Mouse (Mus musculus): ENCODE results near the gene Zfp592. TPM values are rescaled to one million over a fixed set of nuclear protein-coding genes. Genes with fewer than 3 reads are reported as not detected.
"Not testable (repeated sequence)": the region's sequence is repeated elsewhere in the genome, so short reads cannot be mapped to it uniquely, and the experiment has no call there.

Zfp592 gene
- polyA plus RNA-seq (2012; rRNA removed), result 13.7 and 16.7 TPM in 2 replicates

DNA sequence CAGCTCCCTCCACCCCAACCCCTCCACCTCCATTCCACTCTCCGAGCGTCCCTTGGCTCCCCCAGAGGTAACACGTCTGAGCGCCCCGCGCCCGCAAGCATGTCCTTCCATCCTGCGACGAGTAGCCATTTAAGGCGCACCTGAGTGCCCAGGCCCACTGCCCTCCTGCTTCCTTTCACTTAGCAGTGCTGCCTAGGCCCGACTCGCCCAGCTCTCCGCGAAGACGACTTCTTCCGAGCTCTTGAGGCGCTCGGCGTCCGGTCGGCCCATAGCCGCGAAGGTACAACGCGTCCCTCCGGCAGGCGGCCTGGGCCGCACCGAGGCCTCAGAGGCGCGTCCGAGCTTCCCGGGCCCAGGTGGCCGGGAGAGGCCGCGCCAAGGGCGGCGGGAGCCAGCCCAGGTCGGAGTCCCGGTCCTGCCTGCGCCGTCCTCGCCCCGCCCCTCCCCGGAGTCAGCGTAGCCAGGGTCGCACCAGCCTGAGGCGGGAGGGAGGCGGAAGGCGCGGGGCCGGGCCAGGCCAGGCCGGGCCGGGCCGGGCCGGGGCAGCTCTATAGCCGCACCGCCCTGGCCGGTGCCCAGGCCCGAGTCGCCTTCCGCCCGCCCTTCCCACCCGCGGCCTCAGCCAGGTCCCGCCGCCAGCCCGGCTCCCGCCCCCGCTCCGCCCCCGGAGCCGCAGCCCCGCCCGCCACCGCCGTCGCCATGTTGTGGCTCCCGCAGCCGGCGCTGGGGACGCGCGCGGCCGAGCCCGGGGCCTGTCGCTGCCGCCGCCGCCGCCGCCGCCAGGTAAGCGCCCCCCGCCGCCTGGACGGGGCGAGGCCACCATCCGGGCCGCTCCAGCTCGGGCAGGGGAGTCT lies at the start of gene Zfp592:
TSS of gene Zfp592 (plus strand) at position 702 of the 854 bp plus-strand sequence.
- no peak for DNase-seq (ENCODE audit: low read depth)

DNA sequence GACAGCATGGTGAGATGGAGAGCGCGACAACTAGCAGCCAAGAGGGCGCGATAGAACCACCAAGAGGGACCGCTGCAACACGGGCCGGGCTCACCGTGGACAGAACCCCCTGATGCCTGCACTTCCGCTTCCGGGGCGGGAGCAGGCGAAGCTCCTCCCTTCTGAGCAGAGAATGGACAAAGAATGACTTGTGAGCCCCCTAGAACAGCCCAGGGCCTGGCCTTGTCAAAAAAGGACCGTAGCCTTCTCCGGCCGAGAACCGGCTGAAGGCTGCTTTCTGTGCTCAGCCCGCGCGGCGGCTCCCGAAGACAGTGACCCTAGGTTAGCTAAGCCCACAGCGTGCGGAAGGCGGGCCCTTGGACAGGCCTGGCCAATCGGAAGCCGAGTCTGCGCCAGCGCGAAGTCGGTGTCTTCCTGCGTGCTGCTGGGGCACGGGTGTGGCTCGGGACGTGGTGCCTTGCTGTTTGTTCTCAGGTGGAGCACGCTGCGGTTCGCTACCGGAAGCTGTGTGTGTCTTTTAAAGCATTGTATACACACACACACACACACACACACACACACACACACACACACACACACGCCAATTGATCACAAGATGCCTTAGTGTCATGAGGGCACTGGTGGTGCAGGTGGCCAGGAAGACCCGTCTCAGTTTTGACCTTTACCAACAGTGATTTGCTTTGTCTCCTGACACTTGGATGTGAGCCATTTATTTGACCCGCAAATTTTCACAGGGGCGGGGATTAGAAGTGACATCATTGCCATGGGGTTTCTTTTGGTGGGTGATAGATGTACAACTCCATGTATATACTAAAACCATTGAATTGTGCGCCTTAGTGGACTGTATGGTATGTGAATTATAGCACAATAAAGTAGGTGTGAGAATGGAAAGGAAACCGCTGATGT lies 45.8 kb upstream of the Zfp592 start, which contains the start of gene Sec11a:
TSS of gene Sec11a (minus strand) at position 336 of the 906 bp plus-strand sequence.
- peak; percentile 34 for DNase-seq (ENCODE audit: low read depth)

DNA sequence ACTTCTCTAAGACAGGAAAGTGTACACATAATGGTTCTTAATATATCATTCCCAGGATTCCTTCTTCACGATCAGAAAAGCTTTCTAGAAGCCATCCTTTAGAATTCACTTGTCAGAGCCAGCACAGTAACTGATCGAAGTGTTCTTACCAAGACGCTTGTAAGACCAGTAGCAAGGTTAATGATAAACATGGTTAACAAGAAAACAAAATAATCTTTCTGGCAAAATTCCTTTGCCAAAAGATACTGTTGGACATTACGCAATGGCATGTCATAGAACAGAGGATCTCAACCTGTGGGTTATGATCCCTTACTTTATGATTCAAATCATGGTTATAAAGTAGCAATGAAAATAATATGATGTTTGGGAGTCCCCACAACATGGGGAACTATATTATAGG lies 42.0 kb upstream of the Zfp592 start:
- no peak for DNase-seq (ENCODE audit: low read depth)

DNA sequence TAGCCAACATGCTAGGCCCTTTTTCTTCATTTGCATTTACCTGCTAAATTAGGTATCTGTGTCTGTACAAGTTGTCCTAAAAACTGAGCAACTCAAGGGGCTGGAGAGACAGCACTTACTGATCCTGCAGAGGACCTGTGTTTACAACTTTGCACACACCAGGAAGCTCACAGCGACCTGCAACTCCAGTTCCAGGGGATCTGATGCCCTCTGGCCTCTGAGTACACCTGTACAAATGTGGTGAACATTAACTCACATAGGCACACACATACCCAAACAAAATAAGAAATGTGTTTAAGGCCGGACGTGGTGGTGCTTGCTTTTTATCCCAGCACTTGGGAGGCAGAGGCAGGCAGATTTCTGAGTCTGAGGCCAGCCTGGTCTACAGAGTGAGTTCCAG lies 41.3 kb upstream of the Zfp592 start:
- DNase-seq (ENCODE audit: low read depth), result no peak

DNA sequence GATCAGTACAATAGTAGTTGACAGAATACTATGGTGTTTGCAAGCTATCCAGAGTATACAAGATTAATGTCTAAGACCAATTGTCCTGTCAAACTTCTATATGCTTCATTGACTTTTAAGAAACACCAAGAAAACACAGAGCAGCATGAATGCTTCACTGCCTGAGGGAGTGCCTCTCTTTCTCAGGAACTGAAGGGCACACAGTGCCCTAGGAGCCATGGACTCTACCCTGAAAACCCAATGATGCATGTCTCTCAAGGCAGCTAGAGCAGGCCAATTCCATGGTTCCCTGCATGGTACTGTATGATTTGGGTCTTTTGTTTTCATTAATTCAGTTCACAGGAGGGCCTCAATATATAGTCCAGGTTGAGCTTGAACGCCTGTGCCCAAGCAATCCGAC lies 39.2 kb upstream of the Zfp592 start:
- DNase-seq (ENCODE audit: low read depth), result no peak

DNA sequence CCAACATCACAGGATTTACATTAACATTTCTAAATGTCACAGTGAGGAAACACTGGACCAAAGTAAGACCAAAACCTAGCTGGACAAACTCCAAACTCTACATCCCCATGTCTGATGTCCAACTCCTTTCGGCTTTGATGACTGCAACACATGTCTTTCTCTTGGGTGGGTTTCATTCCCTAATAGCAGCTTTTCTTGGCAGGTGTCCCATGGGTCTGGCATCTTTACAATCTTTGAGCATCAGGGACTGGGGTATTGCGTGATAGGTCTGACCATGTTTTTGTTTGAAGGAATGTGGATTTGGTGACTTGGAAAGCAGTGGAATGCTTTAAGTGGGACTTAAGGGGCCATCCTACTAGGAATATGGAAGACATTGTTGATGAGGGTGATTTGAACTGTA lies 36.6 kb upstream of the Zfp592 start:
- DNase-seq (ENCODE audit: low read depth), result no peak

DNA sequence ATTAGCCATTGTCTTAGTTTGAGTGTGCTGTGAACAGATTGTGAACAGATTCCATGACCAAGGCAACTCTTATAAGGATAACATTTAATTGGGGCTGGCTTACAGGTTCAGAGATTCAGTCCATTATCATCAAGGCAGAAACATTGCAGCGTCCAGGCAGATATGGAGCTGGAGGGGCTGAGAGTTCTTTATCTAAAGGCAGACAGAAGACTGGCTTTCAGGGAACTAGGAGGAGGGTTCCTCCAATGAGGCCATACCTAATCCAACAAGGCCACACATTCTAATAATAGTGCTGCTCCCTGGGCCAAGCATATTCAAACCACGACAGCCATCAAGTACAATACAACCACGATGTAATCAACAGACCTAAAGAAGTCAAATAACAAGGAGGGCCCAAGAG lies 34.5 kb upstream of the Zfp592 start:
- no peak for DNase-seq (ENCODE audit: low read depth)

DNA sequence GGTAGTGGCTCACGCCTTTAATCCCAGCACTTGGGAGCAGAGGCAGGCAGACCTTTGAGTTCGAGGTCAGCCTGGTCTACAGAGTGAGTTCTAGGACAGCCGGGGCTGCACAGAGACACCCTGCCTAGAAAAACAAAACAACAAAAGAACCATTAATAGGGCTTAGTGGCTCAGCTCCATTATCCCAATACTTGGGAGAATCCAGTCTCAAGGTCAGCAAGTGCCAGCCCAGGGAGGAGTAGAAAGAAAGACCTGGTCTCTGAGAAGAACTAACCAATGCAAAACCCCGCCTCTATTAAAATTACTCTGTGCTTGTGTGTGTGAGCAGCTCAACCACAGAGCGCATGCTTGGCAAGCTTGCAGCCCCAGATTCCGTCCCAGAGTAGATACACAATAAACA lies 30.7 kb upstream of the Zfp592 start:
- DNase-seq (ENCODE audit: low read depth), result no peak

DNA sequence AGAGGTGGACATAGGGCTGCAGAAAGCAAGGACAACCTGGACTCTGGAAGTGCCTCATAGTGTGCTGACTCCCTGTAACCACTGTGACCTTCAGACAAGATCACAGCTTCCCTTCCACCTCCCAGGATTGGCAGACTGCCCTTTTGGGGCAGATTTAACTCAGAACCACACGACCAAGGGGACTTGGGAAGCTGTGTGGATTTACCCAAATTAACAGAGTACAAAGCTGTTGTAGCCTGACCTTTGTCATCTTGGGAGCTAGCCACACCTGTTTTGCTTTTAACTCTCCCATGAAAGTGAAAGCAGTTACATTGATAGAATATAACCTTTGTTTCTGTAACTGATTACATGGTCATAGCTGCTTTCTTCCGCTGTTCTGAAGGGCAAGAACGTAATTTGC lies 22.6 kb upstream of the Zfp592 start:
- DNase-seq (ENCODE audit: low read depth), result no peak

DNA sequence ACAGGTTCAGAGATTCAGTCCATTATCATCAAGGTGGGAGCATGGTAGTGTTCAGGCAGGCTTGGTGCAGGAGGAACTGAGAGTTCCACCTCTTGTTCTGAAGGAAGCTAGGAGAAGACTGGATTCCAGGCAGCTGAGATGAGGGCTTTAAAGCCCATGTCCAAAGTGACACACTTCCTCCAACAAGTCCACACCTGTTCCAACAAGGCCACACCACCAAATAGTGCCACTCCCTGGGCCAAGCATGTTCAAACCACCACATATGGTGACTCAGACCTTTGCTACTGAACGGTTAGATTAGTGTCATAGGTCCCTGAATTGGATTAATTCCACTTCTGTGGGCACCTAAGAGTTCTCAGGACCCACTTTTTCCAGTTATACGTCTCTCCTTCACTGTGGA lies 22.1 kb upstream of the Zfp592 start:
- DNase-seq (ENCODE audit: low read depth), result no peak

DNA sequence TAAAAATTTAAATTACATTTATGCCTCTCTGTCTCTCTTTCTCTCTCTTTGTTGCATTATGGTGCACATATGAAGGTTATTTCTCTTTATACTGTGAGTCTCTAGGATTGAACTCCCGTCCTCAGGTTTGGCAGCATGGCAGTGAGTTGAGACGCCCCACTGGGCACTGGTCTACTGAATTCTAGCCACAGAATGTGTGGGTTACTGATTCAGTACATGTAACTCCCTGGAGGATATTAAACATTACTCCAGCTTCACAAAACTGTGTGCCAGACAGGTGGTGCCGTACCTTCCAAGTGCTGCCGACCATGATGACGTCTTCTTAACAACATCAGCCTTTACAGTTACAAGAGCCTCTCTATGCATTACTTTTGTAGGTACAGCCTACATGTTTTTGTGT lies 21.4 kb upstream of the Zfp592 start:
- DNase-seq (ENCODE audit: low read depth), result no peak

DNA sequence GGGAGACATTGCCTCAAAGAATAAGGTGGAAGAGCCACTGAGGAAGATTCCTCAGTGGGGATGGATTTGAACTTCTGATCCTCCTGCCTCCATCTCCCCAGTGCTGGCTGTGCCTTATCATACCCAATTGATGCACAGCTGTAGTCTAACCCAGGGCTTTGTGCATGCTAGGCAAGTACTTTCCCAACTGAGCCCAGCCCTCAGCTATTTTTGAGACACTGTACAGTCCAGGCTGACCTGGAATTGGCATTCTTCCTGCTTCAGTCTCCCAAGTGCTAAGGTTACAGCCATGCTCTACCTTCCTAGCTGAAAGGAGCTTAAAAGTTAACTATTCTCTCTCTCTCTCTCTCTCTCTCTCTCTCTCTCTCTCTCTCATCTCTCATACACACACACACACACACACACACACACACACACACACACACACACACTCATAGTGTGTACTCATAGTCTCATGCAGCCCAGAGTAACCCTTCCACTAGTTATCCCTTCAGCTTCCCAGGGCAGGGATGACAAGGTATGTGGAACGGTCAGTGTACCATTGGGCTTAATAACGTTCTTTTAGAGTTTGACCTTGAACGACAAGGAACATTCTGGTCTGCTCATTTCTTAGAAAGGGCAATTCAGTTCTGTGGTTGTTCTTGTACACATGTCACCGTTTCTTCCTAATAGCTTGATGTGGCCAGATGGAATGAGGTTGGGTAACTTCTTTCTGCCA lies 20.4 kb upstream of the Zfp592 start:
- not testable (repeated sequence) for DNase-seq (ENCODE audit: low read depth)

DNA sequence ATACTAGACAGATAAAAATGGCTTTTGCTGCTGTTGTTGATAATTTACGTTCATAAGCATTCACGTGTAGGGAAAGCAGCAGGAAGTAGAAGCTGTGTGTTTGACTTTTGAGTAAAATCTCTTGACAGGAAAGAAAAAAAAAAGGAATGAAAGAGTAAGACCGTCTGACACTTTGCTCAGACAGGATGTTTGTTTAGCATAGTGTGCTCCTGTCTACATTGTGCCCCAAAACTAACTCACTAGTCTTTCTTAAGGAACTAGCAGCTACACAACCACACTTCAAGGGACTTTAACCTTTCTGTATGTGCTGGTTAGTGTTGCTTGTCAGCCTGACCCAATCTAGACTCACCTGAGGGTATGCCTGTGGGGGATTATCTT lies 19.9 kb upstream of the Zfp592 start:
- DNase-seq (ENCODE audit: low read depth), result not testable (repeated sequence)

DNA sequence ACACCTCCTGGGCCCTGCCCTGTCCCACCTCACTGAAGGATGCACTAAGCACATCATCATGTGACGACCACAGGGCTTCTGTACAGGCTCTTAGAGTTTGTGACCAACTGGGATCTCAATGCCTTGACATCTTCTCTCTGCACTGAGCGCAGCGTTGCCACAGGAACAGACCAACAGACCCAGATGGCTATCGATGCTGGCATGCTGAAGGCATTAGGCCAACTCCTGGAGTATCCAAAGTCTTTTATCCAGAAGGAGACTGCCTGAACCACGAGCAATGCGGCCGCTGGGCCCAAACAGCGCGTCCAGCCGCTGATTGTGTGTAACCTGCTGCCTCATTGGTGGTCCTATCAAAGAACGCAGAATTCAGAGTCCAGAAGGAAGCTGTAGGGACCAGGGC lies 12.9 kb upstream of the Zfp592 start:
- no peak for DNase-seq (ENCODE audit: low read depth)

DNA sequence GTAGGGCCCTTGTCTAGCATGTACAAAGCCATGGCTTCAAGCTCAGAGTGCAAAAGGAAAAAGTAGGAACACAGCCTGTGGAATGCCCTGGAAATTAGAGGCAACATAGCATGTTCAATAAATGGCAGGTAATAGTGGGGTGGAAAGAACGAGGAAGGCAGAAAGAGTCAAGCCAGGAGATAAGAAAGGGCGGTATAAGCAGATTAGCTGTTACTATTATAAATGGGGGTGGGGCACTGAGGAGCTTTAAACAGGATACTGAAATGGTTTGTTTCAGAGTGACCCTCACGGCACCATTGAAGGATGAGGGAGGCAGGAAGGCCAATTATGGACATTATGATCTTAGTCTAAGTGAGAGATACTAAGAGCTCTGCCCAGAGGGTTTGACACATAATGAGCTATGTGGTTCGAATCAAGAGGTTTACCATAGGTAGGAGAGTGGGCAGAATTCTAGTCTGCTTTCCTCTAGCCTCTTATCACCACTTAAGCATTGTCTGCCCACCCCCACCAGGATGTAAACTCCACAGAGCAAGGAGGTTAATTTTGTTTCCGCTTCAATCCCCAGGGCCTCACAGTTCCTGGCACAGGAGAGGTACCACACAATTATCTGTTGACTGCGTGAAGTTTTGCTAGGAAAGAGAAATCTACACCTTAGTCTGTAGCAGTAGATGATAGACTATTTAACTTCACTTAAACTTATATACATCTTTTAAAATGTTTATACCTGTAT lies 6.9 kb upstream of the Zfp592 start:
- no peak for DNase-seq (ENCODE audit: low read depth)

DNA sequence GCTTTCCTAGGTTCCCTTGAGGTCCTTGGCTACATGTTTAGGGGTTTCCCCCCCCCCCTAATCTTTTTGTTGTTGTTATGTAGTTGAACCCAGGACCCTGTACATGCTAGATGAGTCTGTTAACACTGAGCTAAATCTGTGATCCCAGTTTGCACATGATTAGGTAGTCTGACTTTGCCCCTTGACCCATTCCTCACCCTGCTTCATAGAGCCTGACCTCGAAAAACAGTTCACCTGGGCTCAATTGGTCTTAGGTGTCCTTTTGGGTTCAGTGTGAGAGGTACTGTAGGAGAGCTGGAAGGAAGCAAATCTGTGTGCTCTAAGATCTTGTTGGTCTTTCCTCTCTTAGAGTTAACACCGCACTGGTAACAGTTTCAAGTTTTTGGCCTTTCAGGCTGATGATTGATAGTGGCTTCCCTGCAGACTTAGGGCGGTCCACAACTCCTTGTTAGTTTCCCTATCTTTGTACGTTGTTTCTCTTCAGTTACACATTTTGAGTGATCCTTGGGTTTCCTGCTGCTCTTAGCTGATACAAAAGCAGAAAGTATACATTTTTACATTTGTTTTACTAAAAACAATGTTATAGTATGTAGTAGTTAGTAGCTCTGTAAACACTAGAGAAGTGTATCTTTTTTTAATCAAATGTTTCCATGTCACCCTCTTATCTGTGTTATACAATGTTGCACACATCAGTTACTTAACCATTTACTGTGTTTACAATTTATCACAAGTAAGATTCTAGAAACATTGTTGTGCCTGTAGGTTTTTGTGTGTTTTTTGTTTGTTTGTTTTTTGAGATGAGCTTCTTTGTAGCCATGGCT lies 5.5 kb upstream of the Zfp592 start:
- DNase-seq (ENCODE audit: low read depth), result no peak

DNA sequence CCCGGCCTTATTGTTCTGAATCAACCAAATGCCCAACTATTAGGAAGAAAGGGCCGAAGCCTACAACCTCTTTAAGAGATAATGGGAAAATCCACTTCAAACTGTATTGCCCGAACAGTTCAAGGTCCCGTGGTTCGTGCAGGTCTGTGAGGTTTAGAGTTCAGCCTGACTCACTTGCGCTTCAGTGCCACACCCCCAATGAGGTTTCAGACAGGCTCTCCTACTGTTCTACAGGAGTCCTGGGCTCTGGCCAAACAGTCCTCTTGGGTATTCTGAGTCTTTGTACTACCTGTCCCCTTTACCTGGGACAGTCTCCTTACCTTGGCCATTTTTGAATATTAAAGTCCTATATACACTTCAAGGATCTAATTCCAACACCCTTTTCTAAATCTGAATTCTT lies 3.2 kb upstream of the Zfp592 start:
- DNase-seq (ENCODE audit: low read depth), result no peak

DNA sequence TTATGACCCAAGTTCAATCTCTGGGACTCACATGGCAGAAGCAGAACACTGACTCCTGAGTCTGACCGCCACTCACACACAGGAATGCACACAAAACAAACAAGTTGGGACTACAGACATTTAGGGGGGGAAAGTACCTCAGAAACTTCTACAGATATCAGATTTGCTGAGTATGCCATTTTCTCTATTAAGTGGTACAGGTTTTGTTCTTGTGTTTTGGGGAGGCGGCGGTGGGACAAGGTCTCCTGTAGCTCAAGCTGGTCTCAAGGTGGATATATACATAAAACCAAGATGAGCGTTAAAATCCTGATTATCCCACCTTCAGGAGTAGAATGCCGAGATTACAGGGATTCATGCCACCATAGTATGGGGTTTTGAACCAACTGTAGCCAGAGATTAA lies 1.9 kb upstream of the Zfp592 start:
- DNase-seq (ENCODE audit: low read depth), result no peak

DNA sequence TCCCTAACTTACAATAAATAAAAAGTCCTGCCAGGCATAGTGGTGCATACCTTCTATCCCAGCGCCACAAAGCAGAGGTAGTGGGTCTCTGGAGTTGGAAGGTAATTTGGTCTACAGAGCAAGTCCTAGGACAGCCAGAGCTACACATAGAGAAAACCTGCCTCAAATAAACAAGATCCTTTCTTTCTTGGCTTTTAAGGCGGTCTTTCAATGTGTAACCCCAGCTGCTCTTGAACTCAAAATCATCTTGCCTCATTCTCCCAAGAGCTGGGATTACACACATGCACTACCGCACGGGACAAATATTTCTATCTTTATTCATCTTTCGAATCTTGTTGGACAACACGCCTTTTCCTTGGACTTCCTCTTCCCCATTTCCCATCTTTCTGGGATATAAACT lies 1.4 kb upstream of the Zfp592 start:
- no peak for DNase-seq (ENCODE audit: low read depth)

DNA sequence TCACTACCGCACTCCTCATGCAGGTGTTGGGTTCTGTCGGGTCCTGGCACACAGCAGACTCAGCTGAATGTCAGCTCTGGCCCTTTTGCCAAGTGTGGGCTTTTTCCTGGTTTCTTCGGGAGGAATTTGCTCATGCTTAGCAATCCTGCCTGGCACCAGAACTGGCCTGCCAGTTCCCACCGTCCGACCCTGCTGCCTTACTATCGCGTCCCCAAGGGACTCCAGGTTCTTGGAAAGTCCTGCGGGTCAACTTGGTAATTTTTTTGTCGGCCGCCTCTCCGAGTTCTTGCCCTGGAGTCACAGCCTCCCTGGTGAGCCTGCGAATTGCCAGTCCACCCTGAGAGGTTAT lies 876 bp upstream of the Zfp592 start:
- DNase-seq (ENCODE audit: low read depth), result no peak

Measured in gonadal fat pad, adult 2 months (tissue).